Mouse (Mus musculus): ENCODE results near the gene Ppp1r13b.

DNA sequence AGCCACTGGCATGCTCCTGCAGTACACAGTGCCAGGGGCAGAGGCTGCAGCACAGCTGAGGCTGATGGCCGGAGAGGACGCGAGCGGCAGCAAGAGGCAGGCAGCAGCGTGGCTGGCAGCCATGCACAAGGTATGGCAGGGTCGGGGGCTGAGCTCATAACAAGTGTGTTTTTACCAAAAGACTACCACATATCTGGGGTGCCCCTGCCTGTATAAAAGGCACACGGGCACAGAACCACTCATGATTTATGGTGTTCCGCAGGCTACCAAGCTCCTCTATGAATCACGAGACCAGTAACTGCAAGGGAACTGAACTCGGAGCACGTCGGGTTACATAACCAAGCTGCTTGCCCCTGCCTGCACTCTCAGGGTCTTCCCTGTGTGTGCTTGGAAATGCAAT lies 80.4 kb downstream of the Ppp1r13b start:
- TF ChIP-seq ETS1 (IDR thresholded peaks at IDR 0.05; ENCODE audit: low read depth, low read length): no peak
- TF ChIP-seq GATA1 (IDR thresholded peaks at IDR 0.05; ENCODE audit: low read depth, low read length): no peak
- TF ChIP-seq ZNF384 (IDR thresholded peaks at IDR 0.05; ENCODE audit: low read depth, low read length): no peak
- no peak for TF ChIP-seq EP300 (IDR thresholded peaks at IDR 0.05; ENCODE audit: low read depth in 1 of 2, low read length in 2 of 2)
- no peak for TF ChIP-seq CTCF (IDR thresholded peaks at IDR 0.05 in 2 of 3, conservative IDR thresholded peaks at IDR 0.05 in 1 of 3; ENCODE audit: control insufficient read depth in 1 of 3, insufficient read depth in 1 of 3, low read depth in 2 of 3, low read length in 3 of 3, poor library complexity in 1 of 3, severe bottlenecking in 1 of 3)
- TF ChIP-seq MXI1 (IDR thresholded peaks at IDR 0.05; ENCODE audit: low read depth, low read length): no peak
- TF ChIP-seq TAL1 (IDR thresholded peaks at IDR 0.05; ENCODE audit: low read length): no peak

All from MEL (cell line).